Mouse (Mus musculus): Measurements from ENCODE around the gene Plekhg5. TPM values are rescaled to one million over a fixed set of nuclear protein-coding genes. Genes with fewer than 3 reads are reported as not detected.

Plekhg5 gene
- polyA plus RNA-seq, 1 experiment from 2014 or later, result 17.4 TPM

DNA sequence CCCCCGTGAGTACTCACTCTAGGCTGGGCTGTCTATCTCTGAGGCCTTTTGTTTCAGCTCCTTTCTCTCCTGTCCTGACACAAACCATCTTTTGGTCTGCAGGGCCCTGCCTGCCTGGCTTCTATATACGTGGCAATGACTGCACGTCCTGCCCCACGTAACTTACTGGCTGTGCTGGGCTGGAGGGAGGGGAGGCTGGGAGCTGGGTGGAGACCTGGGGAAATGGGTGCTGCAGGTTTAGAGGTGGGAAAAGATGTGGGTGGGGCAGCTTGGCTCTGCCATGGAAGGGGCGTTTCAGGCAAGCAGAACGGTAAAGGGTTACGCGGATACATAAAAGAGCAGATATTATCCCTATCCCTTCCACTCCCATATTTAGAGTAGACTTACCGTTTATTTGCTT lies 45.2 kb downstream of the Plekhg5 start:
- peaks cover 26% of the 10 kb centered on the region for H3K4me1 ChIP-seq (ENCODE audit: insufficient read depth, low read depth, low read length)
- H3K4me2 ChIP-seq (replicated peaks; ENCODE audit: low read depth, low read length), result no peak overlapping the region
- TF ChIP-seq EP300 (IDR thresholded peaks at IDR 0.05) (no peak), CTCF (IDR thresholded peaks at IDR 0.05) (no peak)
- 55% methylated on average over 9 of the region's 9 CpGs for WGBS
- no peak overlapping the region for H3K9ac ChIP-seq (replicated peaks; ENCODE audit: low read depth)
- no peaks in the 10 kb centered on the region for H3K9me3 ChIP-seq (ENCODE audit: low read length)
- H3K36me3 ChIP-seq (ENCODE audit: insufficient read depth, low read length), result peaks cover 8% of the 10 kb centered on the region; the same call in 1 of the 2 replicates
- no peak overlapping the region for H3K27ac ChIP-seq (ENCODE audit: low read length)
- peaks cover 20% of the 10 kb centered on the region for H3K27me3 ChIP-seq (replicated peaks; ENCODE audit: insufficient read depth, low read length)
- no peak for ATAC-seq
- no peak overlapping the region for H3K4me3 ChIP-seq (ENCODE audit: low read depth, low read length)
- DNase-seq (ENCODE audit: low spot score), result no peak

DNA sequence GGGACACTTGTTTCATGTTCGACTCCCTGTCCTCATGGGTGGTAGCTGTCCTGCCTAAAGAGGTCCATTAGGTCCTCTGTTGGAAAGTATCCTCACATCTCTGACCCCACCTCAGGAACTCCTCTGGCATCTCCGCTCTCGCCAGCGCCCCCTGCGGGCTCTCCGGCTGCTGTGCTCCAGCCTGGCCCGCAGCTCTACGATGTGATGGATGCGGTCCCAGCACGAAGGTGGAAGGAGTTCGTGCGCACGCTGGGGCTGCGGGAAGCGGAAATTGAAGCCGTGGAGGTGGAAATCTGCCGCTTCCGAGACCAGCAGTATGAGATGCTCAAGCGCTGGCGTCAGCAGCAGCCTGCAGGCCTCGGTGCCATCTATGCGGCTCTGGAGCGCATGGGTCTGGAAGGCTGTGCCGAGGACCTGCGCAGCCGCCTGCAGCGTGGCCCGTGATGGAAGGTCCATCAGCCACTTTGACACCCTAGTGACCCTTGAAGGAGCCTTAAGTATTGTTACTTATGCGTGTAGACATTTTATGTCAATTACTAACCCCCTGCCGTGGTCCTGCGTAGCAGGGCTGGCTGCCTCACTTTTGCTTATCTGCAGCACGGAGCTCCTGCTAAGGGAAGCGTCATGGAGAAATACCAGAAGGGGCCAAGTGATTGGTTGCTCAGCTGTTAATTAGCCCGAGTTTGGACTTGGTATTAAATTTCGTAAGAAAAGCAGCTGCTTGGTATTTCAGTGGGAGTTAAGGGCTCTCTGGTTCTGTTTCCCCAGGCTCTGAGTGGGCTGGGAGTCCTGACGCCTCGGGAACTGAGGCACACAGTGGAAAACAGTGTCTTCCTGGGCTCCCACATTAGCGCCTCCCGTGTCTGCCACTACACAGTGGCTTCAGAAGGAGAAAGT lies 47.3 kb downstream of the Plekhg5 start:
- 0 out of 2 replicates have a peak overlapping the region, but pooled peaks have one; percentile 2 for H3K4me3 ChIP-seq (ENCODE audit: low read depth, low read length)

DNA sequence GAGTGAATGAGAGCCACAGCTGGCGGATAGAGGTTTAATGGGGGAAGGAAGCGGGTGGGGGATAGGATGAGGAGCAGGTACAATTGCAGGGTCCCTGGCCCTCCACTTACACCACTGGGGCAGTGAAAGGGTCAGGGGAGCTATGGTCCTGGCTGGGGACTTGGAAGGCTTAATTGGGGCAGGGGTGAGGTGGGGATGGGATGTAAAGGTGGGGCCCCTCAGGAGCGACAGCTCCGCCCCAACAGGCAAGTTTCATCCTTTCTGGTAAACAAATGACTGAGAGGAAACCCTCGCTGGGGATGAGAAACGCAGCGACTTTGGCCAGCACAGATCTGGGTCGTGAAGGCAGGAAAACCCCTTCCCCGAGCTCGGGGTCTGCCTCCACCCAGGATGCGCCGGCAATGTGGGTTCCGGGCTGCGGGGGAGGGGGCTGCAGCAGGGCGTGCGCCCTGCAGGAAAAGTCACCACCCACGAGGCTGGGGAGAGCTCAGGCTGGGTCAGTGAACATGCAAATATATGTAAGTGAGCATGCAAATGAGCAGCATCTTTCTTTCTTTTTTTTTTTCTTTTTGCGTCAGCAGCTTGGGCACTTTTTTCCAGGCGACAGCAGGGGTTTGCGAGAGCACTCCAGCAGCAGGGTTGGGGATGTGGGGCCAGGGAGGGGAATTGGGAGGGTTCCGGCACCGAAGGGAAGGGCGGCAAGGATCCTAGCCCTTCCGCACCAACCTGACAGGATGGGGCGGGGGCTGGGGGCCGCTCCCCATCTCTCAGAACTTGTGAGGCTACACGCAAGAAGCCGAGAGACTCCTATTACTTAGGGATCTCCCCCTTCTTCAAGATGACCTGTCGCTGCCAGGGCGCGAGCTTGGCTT lies 48.2 kb downstream of the Plekhg5 start:
- Histone ChIP-seq H3K4me3 (ENCODE audit: low read depth, low read length) (0 out of 2 replicates have a peak overlapping the region, but pooled peaks have one; percentile 8), H3K27ac (ENCODE audit: low read length) (no peak overlapping the region), H3K27me3 (replicated peaks; ENCODE audit: insufficient read depth, low read length) (peaks cover 38% of the 10 kb centered on the region), H3K9ac (replicated peaks; ENCODE audit: low read depth) (no peak overlapping the region), H3K9me3 (ENCODE audit: low read length) (no peaks in the 10 kb centered on the region), H3K4me2 (replicated peaks; ENCODE audit: low read depth, low read length) (peak overlapping the region; percentile 43), H3K4me1 (ENCODE audit: insufficient read depth, low read depth, low read length) (peaks cover 22% of the 10 kb centered on the region), H3K36me3 (ENCODE audit: insufficient read depth, low read length) (no peaks in the 10 kb centered on the region)
- 6% methylated on average over 30 of the region's 31 CpGs for WGBS
- TF ChIP-seq EP300 (IDR thresholded peaks at IDR 0.05) (no peak), CTCF (IDR thresholded peaks at IDR 0.05) (no peak)
- ATAC-seq (no peak), DNase-seq (ENCODE audit: low spot score) (peak; percentile 55)

More for the DNA sequence above, 47.3 kb downstream of the Plekhg5 start:
- DNase-seq (ENCODE audit: low spot score) (peak; percentile 65), ATAC-seq (peak; percentile 25)
- Histone ChIP-seq H3K4me1 (ENCODE audit: insufficient read depth, low read depth, low read length) (peaks cover 26% of the 10 kb centered on the region), H3K27me3 (replicated peaks; ENCODE audit: insufficient read depth, low read length) (peaks cover 30% of the 10 kb centered on the region), H3K9me3 (ENCODE audit: low read length) (no peaks in the 10 kb centered on the region), H3K9ac (replicated peaks; ENCODE audit: low read depth) (no peak overlapping the region), H3K4me2 (replicated peaks; ENCODE audit: low read depth, low read length) (no peak overlapping the region), H3K27ac (ENCODE audit: low read length) (no peak overlapping the region), H3K36me3 (ENCODE audit: insufficient read depth, low read length) (0 out of 2 replicates have a peak, but pooled peaks cover 5% of the 10 kb centered on the region)
- no peak for TF ChIP-seq EP300 (IDR thresholded peaks at IDR 0.05)
- TF ChIP-seq CTCF (IDR thresholded peaks at IDR 0.05), result peak; percentile 80
- WGBS, result 14% methylated on average over 39 of the region's 39 CpGs

DNA sequence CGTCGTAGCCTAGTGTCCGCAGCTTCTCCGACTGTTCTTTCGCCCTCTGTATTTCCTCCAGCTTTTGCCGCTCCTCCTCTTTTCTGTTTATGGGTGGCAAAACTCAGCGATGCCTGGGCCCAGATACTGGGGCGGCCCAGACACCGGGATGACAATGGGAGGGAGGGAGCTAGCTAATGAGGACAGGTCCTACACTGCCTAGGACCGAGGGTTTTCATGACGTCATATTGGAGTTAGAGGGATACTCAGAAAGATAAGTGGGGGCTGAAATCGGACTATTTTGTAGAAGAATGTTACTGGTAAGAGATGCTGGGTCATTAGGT lies 48.8 kb downstream of the Plekhg5 start:
- ATAC-seq, result no peak
- no peaks in the 10 kb centered on the region for H3K36me3 ChIP-seq (ENCODE audit: insufficient read depth, low read length)
- H3K9ac ChIP-seq (replicated peaks; ENCODE audit: low read depth), result no peak overlapping the region
- H3K4me1 ChIP-seq (ENCODE audit: insufficient read depth, low read depth, low read length), result peaks cover 17% of the 10 kb centered on the region
- no peaks in the 10 kb centered on the region for H3K9me3 ChIP-seq (ENCODE audit: low read length)
- 2% methylated on average over 12 of the region's 12 CpGs for WGBS
- TF ChIP-seq CTCF (IDR thresholded peaks at IDR 0.05) (no peak), EP300 (IDR thresholded peaks at IDR 0.05) (no peak)
- peaks cover 44% of the 10 kb centered on the region for H3K27me3 ChIP-seq (replicated peaks; ENCODE audit: insufficient read depth, low read length)
- no peak for DNase-seq (ENCODE audit: low spot score)
- H3K4me3 ChIP-seq (ENCODE audit: low read depth, low read length), result 0 out of 2 replicates have a peak overlapping the region, but pooled peaks have one; percentile 8
- peak overlapping the region; percentile 43; the same call in 1 of the 2 replicates for H3K4me2 ChIP-seq (replicated peaks; ENCODE audit: low read depth, low read length)
- H3K27ac ChIP-seq (ENCODE audit: low read length), result no peak overlapping the region

GRCm38 (mm10) chr4:152124361-152124961 lies 52.2 kb downstream of the Plekhg5 start:
- no peak overlapping the region for H3K27ac ChIP-seq (ENCODE audit: low read length)
- H3K9ac ChIP-seq (replicated peaks; ENCODE audit: low read depth), result no peak overlapping the region
- H3K9me3 ChIP-seq (ENCODE audit: low read length), result no peaks in the 10 kb centered on the region
- no peak for DNase-seq (ENCODE audit: low spot score)
- H3K36me3 ChIP-seq (ENCODE audit: insufficient read depth, low read length), result no peaks in the 10 kb centered on the region
- no peak overlapping the region for H3K4me3 ChIP-seq (ENCODE audit: low read depth, low read length)
- H3K27me3 ChIP-seq (replicated peaks; ENCODE audit: insufficient read depth, low read length), result peaks cover 65% of the 10 kb centered on the region
- WGBS, result 37% methylated on average over 13 of the region's 13 CpGs
- no peak for TF ChIP-seq CTCF (IDR thresholded peaks at IDR 0.05)
- no peak for TF ChIP-seq EP300 (IDR thresholded peaks at IDR 0.05)
- ATAC-seq, result no peak
- H3K4me1 ChIP-seq (ENCODE audit: insufficient read depth, low read depth, low read length), result peaks cover 14% of the 10 kb centered on the region
- no peak overlapping the region for H3K4me2 ChIP-seq (replicated peaks; ENCODE audit: low read depth, low read length)
